Mouse (Mus musculus) lung, embryonic 14.5 days (tissue): Measurements from ENCODE around the gene Adamtsl5. TPM values are rescaled to one million over a fixed set of nuclear protein-coding genes. Genes with fewer than 3 reads are reported as not detected.
"Not testable (repeated sequence)": the region's sequence is repeated elsewhere in the genome, so short reads cannot be mapped to it uniquely, and the experiment has no call there.

Experiments
- ATAC-seq: fragments of 200-750 bp; cut with Nextera tagmentation; 2 replicates; pipeline ENCODE4 v1.8.0; 2017; ENCODE audit warnings: mild to moderate bottlenecking, moderate TSS enrichment, moderate library complexity; ENCODE audit not compliant: insufficient read depth
- DNase-seq: peaks from one replicate; pipeline ENCODE4 v3.0.0-alpha.2; 2015
- H3K27ac ChIP-seq: fragments of 300-500 bp; sonication (generic); 2 replicates; pipeline ENCODE4 v1.5.1; 2014; ENCODE audit warnings: low read depth, mild to moderate bottlenecking, moderate library complexity
- H3K27me3 ChIP-seq: fragments of 300-500 bp; sonication (generic); 2 replicates; pipeline ENCODE4 v1.6.1; 2014; ENCODE audit warnings: low read length, control low read depth; ENCODE audit not compliant: insufficient read depth
- H3K36me3 ChIP-seq: fragments of 300-500 bp; sonication (generic); 2 replicates; pipeline ENCODE4 v1.6.1; 2014; ENCODE audit warnings: control low read depth; ENCODE audit not compliant: insufficient read depth
- H3K4me1 ChIP-seq: fragments of 300-500 bp; sonication (generic); 2 replicates; pipeline ENCODE4 v1.6.1; 2014; ENCODE audit warnings: antibody characterized with exemption, control low read depth; ENCODE audit not compliant: insufficient read depth
- H3K4me2 ChIP-seq: fragments of 300-500 bp; sonication (generic); 2 replicates; pipeline ENCODE4 v1.6.1; 2014; ENCODE audit warnings: mild to moderate bottlenecking
- H3K4me3 ChIP-seq: fragments of 300-500 bp; sonication (generic); 2 replicates; pipeline ENCODE4 v1.5.1; 2014; ENCODE audit warnings: low read depth, low read length
- H3K9ac ChIP-seq: fragments of 300-500 bp; sonication (generic); 2 replicates; pipeline ENCODE4 v1.6.1; 2014
- H3K9me3 ChIP-seq: fragments of 300-500 bp; sonication (generic); 2 replicates; pipeline ENCODE4 v1.6.1; 2016; ENCODE audit warnings: low read depth, low read length, control low read depth
- CTCF ChIP-seq: IDR thresholded peaks from 2 replicates; pipeline ENCODE4 v1.5.1; 2016; ENCODE audit warnings: antibody characterized with exemption, low read depth
- WGBS: fragments of 180-500 bp; shearing (Covaris S2); extraction: QIAGEN DNeasy Blood & Tissue Kit; methylation state at CpG from one replicate; pipeline ENCODE4 v1.1.7; 2014; 5-methylcytosine and 5-hydroxymethylcytosine counted together
- polyA plus RNA-seq: library from polyadenylated mRNA; unstranded; fragments of >200 nt; fragmentation: Nextera tagmentation; extraction: Ambion mirVana; gene quantifications from 2 replicates; pipeline ENCODE4 v1.2.1, GENCODE M21; 2014

Gene Adamtsl5
- polyA plus RNA-seq, 1 experiment from 2014 or later = 0.68 TPM

DNA sequence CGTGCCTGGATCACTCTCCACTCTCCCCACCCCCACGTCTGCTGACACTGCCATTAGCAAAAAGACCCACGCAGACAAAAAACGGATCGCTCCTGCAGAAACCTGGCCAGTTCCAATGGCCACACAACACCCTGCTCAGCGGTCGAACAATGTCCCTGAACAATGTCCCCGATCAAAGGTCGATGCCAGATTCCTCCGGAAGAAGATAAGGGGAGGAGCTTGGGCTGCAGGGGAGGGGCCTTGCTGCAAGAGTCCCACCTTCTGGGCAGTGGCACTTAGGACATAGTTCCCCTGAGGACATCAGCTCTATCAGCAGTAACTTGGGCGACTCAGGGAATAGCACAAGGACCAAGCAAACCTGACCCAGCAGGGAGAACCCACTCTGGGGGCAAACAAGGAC is 3.7 kb upstream of the Adamtsl5 start:
- no peak overlapping the region for H3K9ac ChIP-seq
- peaks cover 90% of the 10 kb centered on the region for H3K27me3 ChIP-seq
- no peaks in the 10 kb centered on the region for H3K36me3 ChIP-seq
- TF ChIP-seq CTCF = no peak
- WGBS = 29% methylated on average over 11 of the region's 11 CpGs
- H3K9me3 ChIP-seq = no peaks in the 10 kb centered on the region
- no peak overlapping the region for H3K4me2 ChIP-seq
- no peak overlapping the region for H3K4me3 ChIP-seq
- peaks cover 15% of the 10 kb centered on the region; the same call in 1 of the 2 replicates for H3K4me1 ChIP-seq
- ATAC-seq = no peak
- DNase-seq = no peak
- no peak overlapping the region for H3K27ac ChIP-seq

DNA sequence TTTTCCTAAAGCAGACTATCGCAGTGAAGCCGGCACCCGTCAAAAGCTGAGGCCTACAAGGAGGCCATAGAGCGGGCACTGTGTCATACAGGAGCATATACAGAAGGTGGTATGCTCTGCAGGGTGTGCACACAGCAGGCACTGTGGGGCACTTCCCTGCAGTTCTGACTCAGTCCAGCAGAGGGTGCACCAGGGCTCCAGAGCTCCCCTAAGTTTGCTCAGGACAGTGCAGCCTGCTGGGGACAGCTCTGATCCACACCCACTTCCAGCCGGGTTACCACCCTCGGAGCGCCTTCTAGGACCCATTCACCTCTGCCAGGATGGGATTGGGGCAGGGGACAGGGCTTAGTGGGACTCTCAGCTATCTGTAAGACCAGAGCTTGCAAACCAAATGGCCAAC is 2.1 kb upstream of the Adamtsl5 start:
- Histone ChIP-seq H3K4me2 (no peak overlapping the region), H3K9ac (no peak overlapping the region), H3K27me3 (peaks cover 89% of the 10 kb centered on the region), H3K4me1 (peaks cover 10% of the 10 kb centered on the region; the same call in 1 of the 2 replicates), H3K36me3 (no peaks in the 10 kb centered on the region), H3K27ac (no peak overlapping the region), H3K4me3 (no peak overlapping the region), H3K9me3 (no peaks in the 10 kb centered on the region)
- 5% methylated on average over 7 of the region's 7 CpGs for whole genome bisulfite sequencing
- ATAC-seq = peak; percentile 81
- TF ChIP-seq CTCF = peak; percentile 98
- DNase-seq = peak; percentile 94

DNA sequence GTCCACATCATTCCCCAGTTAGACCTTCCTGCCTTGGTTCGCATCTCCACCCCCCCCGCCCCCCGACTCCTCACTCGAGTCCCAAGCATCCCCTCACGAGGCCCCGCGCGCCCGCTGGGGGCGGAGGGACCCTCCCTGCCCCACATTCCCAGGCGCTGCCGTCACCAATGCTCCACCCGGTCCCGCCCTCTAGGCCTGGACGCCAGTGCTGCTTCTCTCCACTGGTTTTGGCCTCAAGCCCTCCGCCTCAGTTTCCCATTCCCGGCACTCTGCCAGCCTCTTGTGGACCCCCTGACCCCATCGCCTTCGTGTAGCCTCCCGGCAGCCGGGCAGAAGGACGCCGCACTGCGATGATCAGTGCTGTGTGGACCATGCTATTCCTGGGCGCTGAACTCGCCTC is 769 bp upstream of the Adamtsl5 start:
- peaks cover 91% of the 10 kb centered on the region for H3K27me3 ChIP-seq
- H3K9me3 ChIP-seq = no peaks in the 10 kb centered on the region
- no peak for TF ChIP-seq CTCF
- H3K36me3 ChIP-seq = no peaks in the 10 kb centered on the region
- H3K9ac ChIP-seq = 0 out of 2 replicates have a peak overlapping the region, but pooled peaks have one; percentile 9
- H3K4me3 ChIP-seq = peak overlapping the region; percentile 36
- DNase-seq (peak; percentile 62), ATAC-seq (no peak)
- peaks cover 10% of the 10 kb centered on the region; the same call in 1 of the 2 replicates for H3K4me1 ChIP-seq
- 14% methylated on average over 26 of the region's 26 CpGs for WGBS
- peak overlapping the region; percentile 60 for H3K4me2 ChIP-seq
- H3K27ac ChIP-seq = no peak overlapping the region

DNA sequence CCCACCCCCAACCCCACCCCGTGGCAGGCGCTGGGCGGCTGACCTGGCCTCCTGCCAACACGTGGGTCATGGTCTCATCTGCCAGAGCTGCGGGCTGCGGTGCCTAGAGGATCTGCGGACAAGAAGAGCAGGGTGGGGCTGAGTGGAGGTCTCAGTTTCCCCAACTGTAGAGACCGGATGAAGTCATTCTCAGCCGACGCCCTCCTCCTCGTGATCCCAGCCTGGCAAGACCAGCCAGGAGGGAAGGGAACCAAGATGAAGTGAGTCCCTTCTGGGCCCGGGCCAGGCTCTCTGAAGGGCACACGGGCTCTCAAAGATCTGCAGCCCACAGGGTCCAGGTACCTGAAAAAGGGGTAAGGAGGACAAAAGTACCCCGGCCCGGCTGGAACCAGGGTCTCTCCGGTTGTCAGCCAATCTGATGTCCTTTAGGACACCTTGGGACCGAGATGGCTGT is 671 bp downstream of the Adamtsl5 start:
- H3K27me3 ChIP-seq = peaks cover 97% of the 10 kb centered on the region
- H3K36me3 ChIP-seq = no peaks in the 10 kb centered on the region
- H3K4me3 ChIP-seq = peak overlapping the region; percentile 36
- ATAC-seq = no peak
- H3K9ac ChIP-seq = peak overlapping the region; percentile 26; the same call in 1 of the 2 replicates
- no peak overlapping the region for H3K27ac ChIP-seq
- no peak for TF ChIP-seq CTCF
- 8% methylated on average over 17 of the region's 17 CpGs for whole genome bisulfite sequencing
- no peaks in the 10 kb centered on the region for H3K9me3 ChIP-seq
- no peak for DNase-seq
- H3K4me2 ChIP-seq = peak overlapping the region; percentile 60
- peaks cover 18% of the 10 kb centered on the region; the same call in 1 of the 2 replicates for H3K4me1 ChIP-seq

DNA sequence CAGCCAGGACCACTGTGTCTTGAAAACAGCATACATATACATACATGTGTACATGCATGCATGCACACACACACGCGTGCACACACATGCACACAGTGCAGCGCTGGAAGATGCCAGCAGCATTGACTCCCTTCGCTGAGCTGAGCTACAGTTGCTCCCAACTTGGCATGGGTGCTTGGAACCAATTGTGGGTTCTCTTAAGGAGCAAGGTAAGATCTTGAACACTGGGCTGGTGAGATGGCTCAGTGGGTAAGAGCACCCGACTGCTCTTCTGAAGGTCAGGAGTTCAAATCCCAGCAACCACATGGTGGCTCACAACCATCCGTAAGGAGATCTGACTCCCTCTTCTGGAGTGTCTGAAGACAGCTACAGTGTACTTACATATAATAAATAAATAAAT is 2.3 kb downstream of the Adamtsl5 start:
- not testable (repeated sequence) for H3K27ac ChIP-seq, ATAC-seq, DNase-seq, H3K4me2 ChIP-seq, H3K36me3 ChIP-seq, H3K9me3 ChIP-seq, H3K9ac ChIP-seq, H3K4me3 ChIP-seq
- 76% methylated on average over 5 of the region's 6 CpGs for WGBS
- peaks cover 97% of the 10 kb centered on the region for H3K27me3 ChIP-seq
- H3K4me1 ChIP-seq = peaks cover 18% of the 10 kb centered on the region; the same call in 1 of the 2 replicates

DNA sequence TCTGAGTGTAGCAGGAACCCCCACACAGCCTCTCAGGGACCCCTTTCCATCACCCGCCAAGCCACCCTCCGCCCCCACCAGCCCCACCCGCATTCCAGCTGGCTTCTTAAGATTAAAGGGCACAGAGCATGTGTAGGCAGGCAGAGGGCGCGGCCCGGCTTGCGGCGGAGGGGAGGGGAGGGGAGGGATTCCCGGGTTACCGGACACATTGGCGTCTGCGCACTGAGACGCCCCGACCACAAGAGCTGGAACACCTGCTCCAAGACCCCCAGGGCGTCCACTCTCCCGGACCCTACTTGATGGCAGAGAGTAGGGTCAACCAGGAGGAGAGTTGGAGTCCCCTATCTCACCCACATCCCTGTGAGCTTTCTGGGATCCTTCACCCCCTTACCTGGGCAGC is 3.1 kb downstream of the Adamtsl5 start:
- no peak for ATAC-seq
- Histone ChIP-seq H3K4me3 (peak overlapping the region; percentile 4; the same call in 1 of the 2 replicates), H3K9me3 (no peaks in the 10 kb centered on the region), H3K4me1 (peaks cover 18% of the 10 kb centered on the region; the same call in 1 of the 2 replicates), H3K27me3 (peaks cover 97% of the 10 kb centered on the region), H3K9ac (no peak overlapping the region), H3K4me2 (peak overlapping the region; percentile 36), H3K36me3 (no peaks in the 10 kb centered on the region), H3K27ac (no peak overlapping the region)
- TF ChIP-seq CTCF = no peak
- 2% methylated on average over 16 of the region's 16 CpGs for WGBS
- no peak for DNase-seq

DNA sequence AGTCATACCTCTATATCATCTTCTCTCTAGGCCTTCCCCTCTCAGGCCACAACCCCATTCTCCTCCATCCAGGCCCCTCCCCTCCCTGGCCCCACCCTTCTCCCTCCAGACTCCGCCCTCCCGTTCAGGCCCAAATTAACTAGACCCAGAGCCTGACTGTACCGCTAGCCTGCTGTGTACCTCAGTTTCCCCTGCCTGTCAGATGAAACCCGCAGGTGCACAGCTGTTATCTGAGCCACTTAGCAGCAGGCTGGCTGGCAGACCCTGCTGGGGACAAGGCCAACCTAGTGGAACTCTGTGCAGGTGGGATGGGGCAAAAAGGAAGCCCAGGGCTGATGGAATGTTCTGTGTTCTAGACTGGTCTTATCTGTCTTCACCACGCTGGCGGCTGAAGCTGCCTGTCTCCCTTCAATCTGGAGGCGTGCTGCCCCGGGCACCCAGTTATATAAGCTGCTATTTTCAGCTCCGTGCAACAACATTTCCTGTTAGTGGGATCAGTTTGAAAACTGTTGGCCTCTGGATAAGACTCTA is 4.0 kb downstream of the Adamtsl5 start:
- Histone ChIP-seq H3K4me1 (peaks cover 18% of the 10 kb centered on the region; the same call in 1 of the 2 replicates), H3K27me3 (peaks cover 87% of the 10 kb centered on the region), H3K36me3 (no peaks in the 10 kb centered on the region), H3K9ac (no peak overlapping the region), H3K9me3 (no peaks in the 10 kb centered on the region), H3K4me3 (no peak overlapping the region), H3K4me2 (peak overlapping the region; percentile 36), H3K27ac (no peak overlapping the region)
- DNase-seq = no peak
- no peak for TF ChIP-seq CTCF
- WGBS = 44% methylated on average over 9 of the region's 9 CpGs
- ATAC-seq = no peak
